Mouse (Mus musculus): ENCODE measurements at regions not wholly inside any gene's neighbourhood (a gene's known extent, or its start where the extent isn't known, plus 50 kb on each side); places are given as distances from the start of the nearest gene placed in this dataset.

DNA sequence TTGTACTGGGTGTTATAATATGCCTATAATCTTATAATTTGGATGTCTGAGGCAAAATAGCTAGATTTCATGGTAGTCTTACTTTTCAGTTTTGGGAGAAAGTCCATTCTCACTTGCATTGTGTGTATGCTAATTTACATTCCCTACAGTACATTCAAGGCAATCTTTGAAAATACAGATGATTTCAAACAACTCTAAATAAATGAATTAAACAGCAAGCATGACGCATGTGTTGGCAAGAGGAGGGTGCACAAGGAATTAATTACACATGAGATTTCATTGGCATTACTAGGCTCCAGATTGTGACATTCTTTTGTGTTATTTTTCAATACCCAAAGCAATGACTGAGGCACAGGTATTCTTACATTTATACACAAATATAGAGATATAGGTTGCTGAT, 495.2 kb upstream of the Cypt12 start:
- Histone ChIP-seq H3K27me3 (replicated peaks; ENCODE audit: control insufficient read depth, insufficient read depth, low read length) (no peaks in the 10 kb centered on the region), H3K36me3 (ENCODE audit: control insufficient read depth, insufficient read depth) (no peaks in the 10 kb centered on the region), H3K9ac (replicated peaks; ENCODE audit: low read depth, low read length) (no peak overlapping the region), H3K4me1 (replicated peaks; ENCODE audit: control insufficient read depth, insufficient read depth, low read length) (no peaks in the 10 kb centered on the region), H3K9me3 (ENCODE audit: control insufficient read depth, low read length) (no peaks in the 10 kb centered on the region), H3K4me3 (replicated peaks; ENCODE audit: low read length) (no peak overlapping the region), H3K4me2 (ENCODE audit: low read length) (no peak overlapping the region), H3K27ac (ENCODE audit: low read length) (no peak overlapping the region)
- ATAC-seq: peak; percentile 83
- 20% methylated on average over 1 of the region's 1 CpGs for WGBS

DNA sequence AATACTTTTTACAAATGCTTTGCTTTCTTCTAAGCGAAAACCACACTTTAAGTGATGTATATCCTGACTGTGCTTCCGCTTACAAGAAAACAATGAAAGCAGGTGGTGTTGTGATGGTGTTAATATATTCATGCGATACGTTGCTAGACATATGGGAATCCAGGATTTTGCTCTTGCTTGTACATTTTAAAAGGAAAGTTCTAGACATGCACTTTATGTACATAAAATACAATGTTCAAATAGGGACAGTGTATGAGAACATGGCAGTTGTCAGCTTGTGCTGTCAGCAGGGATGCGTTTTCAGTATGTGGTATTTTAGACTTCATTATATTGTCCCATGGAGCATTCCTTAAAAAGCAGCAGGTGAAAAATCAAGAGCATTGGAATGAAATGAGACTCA, 487.7 kb upstream of the Cypt12 start:
- Histone ChIP-seq H3K27ac (ENCODE audit: low read length) (no peak overlapping the region), H3K4me3 (replicated peaks; ENCODE audit: low read length) (no peak overlapping the region), H3K9ac (replicated peaks; ENCODE audit: low read depth, low read length) (no peak overlapping the region), H3K4me1 (replicated peaks; ENCODE audit: control insufficient read depth, insufficient read depth, low read length) (no peaks in the 10 kb centered on the region), H3K27me3 (replicated peaks; ENCODE audit: control insufficient read depth, insufficient read depth, low read length) (no peaks in the 10 kb centered on the region), H3K4me2 (ENCODE audit: low read length) (no peak overlapping the region), H3K36me3 (ENCODE audit: control insufficient read depth, insufficient read depth) (no peaks in the 10 kb centered on the region), H3K9me3 (ENCODE audit: control insufficient read depth, low read length) (no peaks in the 10 kb centered on the region)
- peak; percentile 72 for ATAC-seq
- WGBS: 66% methylated on average over 5 of the region's 5 CpGs

DNA sequence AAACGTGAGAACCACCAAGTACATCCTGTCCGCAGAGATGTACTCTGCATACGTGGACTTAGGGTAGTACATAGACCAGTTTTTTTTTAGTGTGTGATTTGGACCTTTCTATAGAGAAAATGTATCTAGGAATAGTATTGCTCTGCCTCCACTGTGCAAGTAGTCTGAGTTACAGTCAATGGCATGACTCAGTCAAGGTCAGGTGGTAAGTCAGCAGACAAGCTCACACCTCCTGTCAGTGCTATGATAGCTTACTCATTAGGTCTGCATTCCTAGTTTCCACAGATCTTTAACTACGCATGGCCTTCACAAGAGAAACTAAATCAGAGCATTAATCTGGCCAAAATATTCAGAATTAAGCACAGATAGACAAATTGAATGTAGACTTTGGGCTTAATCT, 486.8 kb upstream of the Cypt12 start:
- Histone ChIP-seq H3K4me2 (ENCODE audit: low read length) (no peak overlapping the region), H3K9ac (replicated peaks; ENCODE audit: low read depth, low read length) (no peak overlapping the region), H3K9me3 (ENCODE audit: control insufficient read depth, low read length) (no peaks in the 10 kb centered on the region), H3K36me3 (ENCODE audit: control insufficient read depth, insufficient read depth) (no peaks in the 10 kb centered on the region), H3K4me3 (replicated peaks; ENCODE audit: low read length) (no peak overlapping the region), H3K27me3 (replicated peaks; ENCODE audit: control insufficient read depth, insufficient read depth, low read length) (no peaks in the 10 kb centered on the region), H3K27ac (ENCODE audit: low read length) (no peak overlapping the region), H3K4me1 (replicated peaks; ENCODE audit: control insufficient read depth, insufficient read depth, low read length) (no peaks in the 10 kb centered on the region)
- ATAC-seq: no peak
- 94% methylated on average over 4 of the region's 4 CpGs for WGBS

DNA sequence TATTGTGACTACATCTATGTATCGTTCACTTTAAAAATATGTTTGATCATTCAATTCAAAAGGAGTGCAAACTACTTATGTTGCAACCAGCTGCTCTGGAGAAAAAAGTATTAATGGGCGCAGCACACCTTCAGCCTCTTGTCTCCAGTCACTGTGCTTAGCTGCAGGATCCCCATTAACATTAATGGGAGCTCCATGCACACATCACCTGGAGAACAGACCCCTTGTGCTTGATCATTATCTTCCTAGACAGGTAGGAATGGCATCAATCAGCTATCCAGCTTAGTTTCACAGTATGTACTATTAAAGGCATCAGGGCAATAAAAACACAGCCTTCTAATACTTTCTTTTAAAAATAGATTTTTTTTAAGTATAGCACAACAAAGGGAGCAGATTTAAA, 474.4 kb upstream of the Cypt12 start:
- Histone ChIP-seq H3K4me3 (replicated peaks; ENCODE audit: low read length) (no peak overlapping the region), H3K27me3 (replicated peaks; ENCODE audit: control insufficient read depth, insufficient read depth, low read length) (no peaks in the 10 kb centered on the region), H3K9me3 (ENCODE audit: control insufficient read depth, low read length) (no peaks in the 10 kb centered on the region), H3K4me1 (replicated peaks; ENCODE audit: control insufficient read depth, insufficient read depth, low read length) (no peaks in the 10 kb centered on the region), H3K4me2 (ENCODE audit: low read length) (no peak overlapping the region), H3K36me3 (ENCODE audit: control insufficient read depth, insufficient read depth) (no peaks in the 10 kb centered on the region), H3K9ac (replicated peaks; ENCODE audit: low read depth, low read length) (no peak overlapping the region), H3K27ac (ENCODE audit: low read length) (no peak overlapping the region)
- WGBS: 88% methylated on average over 2 of the region's 2 CpGs
- ATAC-seq: no peak

DNA sequence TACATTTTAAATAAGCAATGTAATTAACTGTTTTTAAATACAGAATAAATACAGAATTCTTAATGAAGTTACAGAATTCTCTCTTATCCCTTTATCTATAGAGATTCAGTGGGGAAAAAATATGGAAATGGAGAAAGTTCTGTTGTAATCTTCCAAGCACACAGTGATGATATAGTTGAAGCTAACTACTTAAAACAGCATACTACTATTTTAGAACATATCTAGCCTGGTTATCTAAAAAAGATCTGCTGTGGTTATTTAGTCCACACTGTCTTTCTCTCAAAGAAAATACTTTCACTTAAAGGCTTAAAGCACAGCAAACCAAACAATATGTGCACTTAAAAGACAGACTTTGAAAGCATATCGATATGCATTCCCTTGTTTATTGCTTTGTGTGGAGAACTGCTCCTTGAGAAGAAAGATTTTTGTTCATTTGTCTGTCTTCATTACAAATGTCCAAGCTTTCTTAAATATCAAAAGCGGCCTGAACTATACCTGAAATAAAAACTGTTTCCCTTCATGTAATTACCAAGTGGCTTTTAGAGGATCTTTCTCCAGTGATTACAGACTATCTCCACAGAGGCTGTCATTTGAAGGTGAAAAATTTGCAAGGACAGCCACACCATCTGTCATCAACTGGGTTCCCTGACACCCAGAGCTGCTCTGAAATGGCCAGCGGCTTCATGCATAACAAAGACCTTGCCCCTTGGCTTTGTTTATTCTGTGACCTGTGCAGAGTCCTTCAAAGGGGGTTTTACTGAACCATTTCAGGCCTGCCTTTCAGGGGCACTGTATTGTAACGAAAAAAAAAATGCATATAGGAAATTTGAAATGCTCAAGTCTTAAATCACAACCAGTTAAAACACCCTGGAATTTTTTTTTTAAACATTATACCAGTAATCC, 458.7 kb upstream of the Cypt12 start:
- no peak overlapping the region for H3K27ac ChIP-seq (ENCODE audit: low read length)
- no peak overlapping the region for H3K4me3 ChIP-seq (replicated peaks; ENCODE audit: low read length)
- WGBS: 15% methylated on average over 4 of the region's 4 CpGs
- H3K27me3 ChIP-seq (replicated peaks; ENCODE audit: control insufficient read depth, insufficient read depth, low read length): no peaks in the 10 kb centered on the region
- H3K9me3 ChIP-seq (ENCODE audit: control insufficient read depth, low read length): no peaks in the 10 kb centered on the region
- H3K4me1 ChIP-seq (replicated peaks; ENCODE audit: control insufficient read depth, insufficient read depth, low read length): 0 out of 2 replicates have a peak, but pooled peaks cover 2% of the 10 kb centered on the region
- H3K36me3 ChIP-seq (ENCODE audit: control insufficient read depth, insufficient read depth): no peaks in the 10 kb centered on the region
- no peak for ATAC-seq
- H3K9ac ChIP-seq (replicated peaks; ENCODE audit: low read depth, low read length): no peak overlapping the region
- no peak overlapping the region for H3K4me2 ChIP-seq (ENCODE audit: low read length)

DNA sequence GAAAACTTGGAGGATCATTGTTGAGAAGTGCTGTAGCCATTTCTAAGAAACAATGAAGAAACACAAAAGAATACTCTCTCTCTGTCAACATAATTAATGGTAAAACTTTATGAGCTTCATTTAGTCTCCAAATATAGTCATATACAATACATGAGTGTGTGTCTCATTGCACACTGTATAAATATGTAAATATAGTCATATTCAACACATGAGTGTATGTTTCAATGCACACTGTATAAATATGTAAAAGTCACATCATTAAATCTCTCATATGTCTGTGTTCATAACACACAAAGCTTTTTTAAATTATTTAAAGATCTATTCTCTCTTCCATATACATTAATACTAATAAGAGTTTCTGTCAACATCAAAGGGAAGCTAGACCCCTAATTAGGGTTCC, 457.6 kb upstream of the Cypt12 start:
- H3K4me3 ChIP-seq (replicated peaks; ENCODE audit: low read length): no peak overlapping the region
- no peaks in the 10 kb centered on the region for H3K36me3 ChIP-seq (ENCODE audit: control insufficient read depth, insufficient read depth)
- H3K9me3 ChIP-seq (ENCODE audit: control insufficient read depth, low read length): no peaks in the 10 kb centered on the region
- H3K4me1 ChIP-seq (replicated peaks; ENCODE audit: control insufficient read depth, insufficient read depth, low read length): 0 out of 2 replicates have a peak, but pooled peaks cover 2% of the 10 kb centered on the region
- H3K4me2 ChIP-seq (ENCODE audit: low read length): no peak overlapping the region
- no peak overlapping the region for H3K27ac ChIP-seq (ENCODE audit: low read length)
- H3K27me3 ChIP-seq (replicated peaks; ENCODE audit: control insufficient read depth, insufficient read depth, low read length): no peaks in the 10 kb centered on the region
- no peak for ATAC-seq
- no peak overlapping the region for H3K9ac ChIP-seq (replicated peaks; ENCODE audit: low read depth, low read length)

DNA sequence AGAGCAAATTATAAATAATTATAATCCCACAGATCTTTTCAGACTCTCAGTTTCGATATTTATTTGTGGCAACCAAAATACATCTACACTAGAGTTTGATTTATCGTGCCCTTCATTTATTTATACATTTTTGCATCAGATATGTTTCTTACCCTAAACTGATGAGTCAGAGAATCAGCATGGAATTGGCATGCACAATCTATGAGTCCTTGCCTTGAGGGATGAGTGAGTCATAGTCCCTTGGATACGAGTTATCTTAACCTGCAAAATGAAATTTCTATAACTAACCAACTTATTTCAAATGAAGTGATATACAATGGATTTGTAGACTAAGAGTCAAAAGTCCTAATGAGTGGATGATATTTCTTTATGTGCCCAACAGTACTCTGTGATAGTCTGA, 449.9 kb upstream of the Cypt12 start:
- WGBS: 92% methylated on average over 3 of the region's 3 CpGs
- Histone ChIP-seq H3K4me3 (replicated peaks; ENCODE audit: low read length) (no peak overlapping the region), H3K27ac (ENCODE audit: low read length) (no peak overlapping the region), H3K27me3 (replicated peaks; ENCODE audit: control insufficient read depth, insufficient read depth, low read length) (no peaks in the 10 kb centered on the region), H3K4me1 (replicated peaks; ENCODE audit: control insufficient read depth, insufficient read depth, low read length) (no peaks in the 10 kb centered on the region), H3K9ac (replicated peaks; ENCODE audit: low read depth, low read length) (no peak overlapping the region), H3K36me3 (ENCODE audit: control insufficient read depth, insufficient read depth) (no peaks in the 10 kb centered on the region), H3K4me2 (ENCODE audit: low read length) (no peak overlapping the region), H3K9me3 (ENCODE audit: control insufficient read depth, low read length) (no peaks in the 10 kb centered on the region)
- no peak for ATAC-seq

DNA sequence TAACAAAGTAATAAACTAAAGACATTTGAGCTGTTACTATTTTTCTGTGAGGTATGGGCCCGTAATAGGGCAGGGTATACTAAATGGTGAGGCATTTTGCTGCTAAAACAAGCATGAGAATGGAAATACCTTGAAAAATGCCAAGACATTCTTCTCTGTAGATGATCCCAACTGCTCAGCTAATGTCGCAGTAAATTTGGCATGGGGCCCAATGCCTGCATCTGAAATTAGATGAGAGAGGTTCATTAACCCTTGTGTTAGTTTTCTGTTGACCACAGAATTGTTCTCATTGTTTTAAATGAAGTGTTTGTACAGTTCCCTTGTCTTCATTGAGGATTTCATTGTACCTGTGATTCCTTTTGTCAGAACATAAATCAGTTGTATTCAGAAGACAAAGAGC, 446.7 kb upstream of the Cypt12 start:
- H3K27me3 ChIP-seq (replicated peaks; ENCODE audit: control insufficient read depth, insufficient read depth, low read length): no peaks in the 10 kb centered on the region
- no peaks in the 10 kb centered on the region for H3K9me3 ChIP-seq (ENCODE audit: control insufficient read depth, low read length)
- H3K36me3 ChIP-seq (ENCODE audit: control insufficient read depth, insufficient read depth): no peaks in the 10 kb centered on the region
- no peak overlapping the region for H3K4me3 ChIP-seq (replicated peaks; ENCODE audit: low read length)
- no peak for ATAC-seq
- H3K9ac ChIP-seq (replicated peaks; ENCODE audit: low read depth, low read length): no peak overlapping the region
- H3K4me2 ChIP-seq (ENCODE audit: low read length): no peak overlapping the region
- no peak overlapping the region for H3K27ac ChIP-seq (ENCODE audit: low read length)
- no peaks in the 10 kb centered on the region for H3K4me1 ChIP-seq (replicated peaks; ENCODE audit: control insufficient read depth, insufficient read depth, low read length)
- WGBS: 44% methylated on average over 2 of the region's 2 CpGs

DNA sequence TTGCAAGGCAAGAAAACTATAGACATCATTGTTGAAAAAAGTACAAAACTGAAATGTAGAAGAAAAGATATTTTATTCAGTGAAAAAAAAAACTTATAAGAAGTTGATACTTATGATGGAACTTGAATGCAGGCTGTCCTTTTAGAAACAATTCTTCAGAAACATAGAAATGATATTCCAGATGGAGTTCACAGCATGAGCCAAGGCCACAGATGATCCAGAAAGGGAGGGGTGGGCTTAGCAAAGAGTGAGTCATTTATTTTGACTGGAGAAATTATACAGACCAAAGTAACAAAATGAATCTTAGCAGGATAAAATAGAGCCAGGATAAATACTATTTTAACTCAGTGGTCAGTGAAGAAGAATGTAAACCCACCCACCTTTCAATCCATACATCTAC, 406.9 kb upstream of the Cypt12 start:
- no peaks in the 10 kb centered on the region for H3K4me1 ChIP-seq (replicated peaks; ENCODE audit: control insufficient read depth, insufficient read depth, low read length)
- ATAC-seq: no peak
- no peak overlapping the region for H3K9ac ChIP-seq (replicated peaks; ENCODE audit: low read depth, low read length)

More for the DNA sequence above, 406.9 kb upstream of the Cypt12 start:
- H3K27me3 ChIP-seq (replicated peaks; ENCODE audit: control insufficient read depth, insufficient read depth, low read length): no peaks in the 10 kb centered on the region
- H3K9me3 ChIP-seq (ENCODE audit: control insufficient read depth, low read length): no peaks in the 10 kb centered on the region
- no peak overlapping the region for H3K4me2 ChIP-seq (ENCODE audit: low read length)
- H3K4me3 ChIP-seq (replicated peaks; ENCODE audit: low read length): no peak overlapping the region
- no peaks in the 10 kb centered on the region for H3K36me3 ChIP-seq (ENCODE audit: control insufficient read depth, insufficient read depth)
- no peak overlapping the region for H3K27ac ChIP-seq (ENCODE audit: low read length)

All from forebrain, embryonic 16.5 days (tissue).